Mouse (Mus musculus) Patski (cell line): ENCODE results near the gene March10. TPM values are rescaled to one million over a fixed set of nuclear protein-coding genes. Genes with fewer than 3 reads are reported as not detected.

Source experiments
- ATAC-seq: fragments of 100-300 bp; one replicate; pipeline ENCODE4 v1.8.0; 2021
- CTCF ChIA-PET: fragments of 350-600 bp; sonication (Branson Sonifier 250); formaldehyde crosslinking; loops from one replicate; lab custom pipeline; 2022; ENCODE audit warnings: inconsistent platforms; lab: Charles Lee
- POLR2A ChIA-PET: fragments of 350-600 bp; sonication (Branson Sonifier 250); formaldehyde crosslinking; loops from one replicate; lab custom pipeline; 2022; ENCODE audit warnings: antibody characterized with exemption, inconsistent platforms; lab: Charles Lee
- DNase-seq: peaks from one replicate; pipeline ENCODE4 v3.0.0-alpha.2; 2011; ENCODE audit warnings: low read depth, low spot score
- H3K27me3 ChIP-seq: fragments of 371-371 bp; one replicate; pipeline ENCODE4 v1.5.1; 2021
- CTCF ChIP-seq: fragments of 100-300 bp; IDR thresholded peaks from one replicate; pipeline ENCODE4 v1.5.1; 2021
- in situ Hi-C: fragments of 300-500 bp; cut with MboI; formaldehyde crosslinking; loops from 3 replicates; pipeline ENCODE4 v1.11.1; 2018; ENCODE audit warnings: low pct_unique_long_range_greater_than_20kb, mixed read lengths
- polyA plus RNA-seq: library from polyadenylated mRNA; unstranded; gene quantifications from one replicate; pipeline ENCODE4 v1.2.3, GENCODE M21; 2021

Gene March10
- polyA plus RNA-seq, 1 experiment from 2014 or later, result 0.06 TPM

DNA sequence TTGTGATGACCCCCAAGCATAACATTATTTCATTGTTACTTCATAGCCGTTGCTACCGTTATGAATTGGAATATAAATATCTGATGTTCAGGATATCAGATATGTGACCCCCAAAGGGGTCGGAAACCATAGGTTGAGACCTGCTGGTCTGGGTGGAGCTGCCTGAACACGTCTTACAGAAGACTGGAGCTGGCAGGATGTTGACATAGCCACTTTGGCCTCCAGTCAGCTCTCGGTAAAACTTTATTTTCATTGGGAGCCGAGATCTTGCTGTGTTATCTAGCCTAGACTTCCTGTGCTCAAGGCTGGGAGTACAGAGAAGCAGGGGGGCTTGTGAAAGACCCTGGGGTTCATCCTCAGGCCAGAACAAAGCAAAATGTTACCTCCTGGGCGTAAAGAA, 100.2 kb downstream of the March10 start:
- in situ Hi-C loops, result no loop called here
- no peak for DNase-seq
- ATAC-seq, result no peak
- ChIA-PET POLR2A (no interaction called here), CTCF (interaction anchor here (1.4 kb wide), 1 partner anchor 8 kb away, joined by 4 read pairs; no protein-coding TSS in a partner anchor)
- no peak for TF ChIP-seq CTCF
- no peaks in the 10 kb centered on the region for H3K27me3 ChIP-seq

DNA sequence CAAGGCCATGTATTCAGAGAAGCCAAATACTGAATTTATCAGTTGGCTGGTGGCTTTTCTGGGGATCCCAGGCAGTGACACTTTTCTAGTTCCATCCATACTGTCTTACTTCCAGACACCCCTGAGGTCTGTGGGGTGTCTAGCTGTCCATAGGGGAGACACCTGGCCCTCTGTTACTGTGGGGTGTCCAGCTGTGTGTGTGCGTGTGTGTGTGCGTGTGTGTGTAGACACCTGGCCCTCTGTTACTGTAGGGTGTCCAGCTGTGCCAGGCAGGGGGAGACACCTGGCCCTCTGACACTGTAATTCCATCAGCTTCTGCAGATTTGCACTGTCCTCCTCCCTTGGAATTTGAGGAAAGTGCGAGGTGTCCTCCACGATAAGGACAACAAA, 102.6 kb downstream of the March10 start:
- TF ChIP-seq CTCF, result no peak
- POLR2A ChIA-PET, result no interaction called here
- H3K27me3 ChIP-seq, result no peaks in the 10 kb centered on the region
- DNase-seq (no peak), ATAC-seq (no peak)
- in situ Hi-C loops, result no loop called here
- CTCF ChIA-PET, result interaction anchor here (1.1 to 1.9 kb wide), 3 partner anchors 189 to 558 kb away, joined by 3 to 5 read pairs (median 3); no protein-coding TSS in a partner anchor

DNA sequence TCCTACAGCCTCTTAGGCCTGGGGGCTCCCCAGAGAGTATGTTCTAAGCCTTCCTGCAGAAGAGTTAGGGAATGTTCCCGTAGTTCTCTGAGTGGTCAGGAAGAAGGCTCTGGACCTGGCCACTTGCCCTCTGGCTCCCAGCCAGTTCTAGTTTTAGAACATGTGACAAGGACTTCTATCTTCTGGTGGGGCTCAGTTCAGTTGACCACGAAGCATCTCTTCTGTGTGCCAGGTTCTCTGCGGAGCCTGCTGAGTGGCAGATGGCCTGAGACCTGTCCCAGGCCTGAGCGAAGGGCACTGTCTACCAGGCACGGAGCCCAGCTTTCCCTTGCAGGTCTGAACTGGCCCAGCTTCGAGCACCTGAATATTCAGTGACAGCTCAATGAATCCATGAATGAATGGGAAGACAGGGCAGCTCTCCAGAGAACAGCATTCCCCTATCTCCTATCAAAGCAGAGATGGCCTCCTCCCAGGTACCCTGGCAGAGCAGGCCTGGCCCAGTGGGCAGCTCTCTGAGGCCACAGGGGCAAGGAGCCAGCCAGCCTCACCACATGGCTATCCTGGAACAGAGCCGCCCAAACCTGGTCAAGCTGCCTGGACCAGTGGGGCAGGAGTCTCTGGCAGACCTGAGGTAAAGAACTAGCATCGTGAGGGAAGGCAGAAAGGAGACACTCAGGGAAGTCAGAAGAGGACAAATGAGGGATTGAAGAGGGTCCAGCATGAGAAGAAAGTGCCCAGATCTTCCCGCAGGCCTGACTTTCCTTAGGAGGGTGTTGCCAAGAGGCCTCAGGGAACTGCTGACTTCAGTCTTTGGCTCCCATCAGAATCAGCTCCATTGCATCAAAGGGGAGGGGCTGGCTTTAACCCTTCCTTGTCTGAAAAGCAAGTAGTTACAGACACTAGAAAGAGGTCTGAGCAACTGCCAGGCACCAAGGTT, 103.3 kb downstream of the March10 start:
- H3K27me3 ChIP-seq, result no peaks in the 10 kb centered on the region
- no peak for TF ChIP-seq CTCF
- ChIA-PET CTCF (interaction anchor here (1.1 to 1.9 kb wide), 5 partner anchors 190 to 558 kb away, joined by 3 to 6 read pairs (median 3); no protein-coding TSS in a partner anchor), POLR2A (no interaction called here)
- DNase-seq, result peak; percentile 33
- in situ Hi-C loops, result no loop called here
- peak; percentile 45 for ATAC-seq

DNA sequence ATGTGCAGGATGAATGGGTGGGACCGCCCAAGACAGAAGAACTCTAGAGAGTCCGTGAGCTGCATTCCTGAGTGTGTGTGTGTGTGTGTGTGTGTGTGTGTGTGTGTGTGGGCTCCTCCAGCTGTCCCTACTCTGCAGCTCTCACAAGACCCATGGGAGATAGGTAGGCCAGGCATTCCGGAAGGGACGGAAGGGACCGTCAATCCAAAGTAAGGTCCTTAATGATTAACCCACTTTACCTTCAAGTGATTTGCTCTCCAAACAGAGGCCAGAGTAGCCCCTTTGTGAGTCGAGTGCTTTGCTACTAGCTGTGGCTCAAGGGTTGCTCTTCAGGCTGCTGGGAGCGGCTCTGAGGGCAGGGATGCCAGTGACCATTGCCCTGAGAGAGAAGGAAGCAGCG, 104.4 kb downstream of the March10 start:
- ChIA-PET POLR2A (no interaction called here), CTCF (interaction anchor here (1.2 to 1.5 kb wide), 2 partner anchors 240 to 555 kb away, joined by 3 to 6 read pairs; no protein-coding TSS in a partner anchor)
- DNase-seq, result no peak
- no peak for ATAC-seq
- no peak for TF ChIP-seq CTCF
- in situ Hi-C loops, result no loop called here
- no peaks in the 10 kb centered on the region for H3K27me3 ChIP-seq

DNA sequence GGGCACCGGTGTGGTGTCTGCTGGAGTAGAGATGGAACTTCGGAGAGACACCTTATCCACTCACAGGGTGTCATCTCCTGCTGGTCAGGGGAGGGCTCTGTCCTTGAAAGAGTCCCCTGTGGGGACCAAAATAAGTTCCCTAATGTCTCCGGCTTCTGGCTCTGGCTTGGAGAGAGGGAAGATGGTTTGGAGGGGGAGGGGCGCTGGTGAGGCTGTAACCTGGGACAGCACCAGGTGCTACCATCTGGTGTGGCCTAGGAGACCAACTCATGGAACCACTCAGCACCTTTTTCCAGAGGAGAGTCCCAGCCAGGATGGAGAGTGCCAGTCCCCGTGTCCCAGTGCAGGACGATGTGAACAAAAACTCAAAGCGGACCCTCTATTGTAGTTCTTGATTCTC, 105.9 kb downstream of the March10 start:
- POLR2A ChIA-PET, result no interaction called here
- CTCF ChIA-PET, result interaction anchor here (0.9 to 4.1 kb wide), 2 partner anchors 242 to 560 kb away, joined by 3 to 34 read pairs; no protein-coding TSS in a partner anchor
- no peak for DNase-seq
- TF ChIP-seq CTCF, result no peak
- in situ Hi-C loops, result no loop called here
- ATAC-seq, result no peak
- no peaks in the 10 kb centered on the region for H3K27me3 ChIP-seq

DNA sequence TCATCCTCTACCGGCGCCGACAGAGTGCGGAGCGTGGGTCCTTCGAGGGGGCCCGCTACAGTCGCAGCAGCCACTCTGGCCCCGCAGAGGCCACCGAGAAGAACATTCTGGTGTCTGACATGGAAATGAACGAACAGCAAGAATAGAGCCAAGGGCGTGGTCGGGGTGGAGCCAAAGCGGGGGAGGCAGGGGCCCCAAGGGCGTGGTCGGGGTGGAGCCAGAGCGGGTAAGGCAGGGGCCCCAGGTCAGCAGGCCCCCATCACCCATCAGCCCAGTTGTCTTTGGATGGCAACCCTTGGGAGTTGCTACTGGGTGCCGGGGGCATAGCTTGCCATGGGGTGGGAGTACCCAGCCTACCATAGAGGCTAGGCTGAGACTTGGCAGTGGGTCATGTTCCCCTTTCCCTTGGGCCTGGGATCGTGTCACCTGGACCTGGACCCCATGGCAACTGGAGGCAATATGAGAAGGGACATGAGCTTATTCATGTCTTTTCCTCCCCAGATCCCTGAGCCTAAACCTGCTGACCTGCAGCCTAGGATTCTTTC, 106.7 kb downstream of the March10 start:
- CTCF ChIA-PET, result interaction anchor here (1.3 to 4.1 kb wide), 2 partner anchors 554 to 561 kb away, joined by 4 to 34 read pairs; no protein-coding TSS in a partner anchor
- POLR2A ChIA-PET, result no interaction called here
- no peaks in the 10 kb centered on the region for H3K27me3 ChIP-seq
- no peak for DNase-seq
- TF ChIP-seq CTCF, result no peak
- no peak for ATAC-seq
- in situ Hi-C loops, result loop anchor here (5.0 to 25.0 kb wide), 3 partner anchors 242 to 662 kb away; partner anchors contain the start of gene Kcnh6

DNA sequence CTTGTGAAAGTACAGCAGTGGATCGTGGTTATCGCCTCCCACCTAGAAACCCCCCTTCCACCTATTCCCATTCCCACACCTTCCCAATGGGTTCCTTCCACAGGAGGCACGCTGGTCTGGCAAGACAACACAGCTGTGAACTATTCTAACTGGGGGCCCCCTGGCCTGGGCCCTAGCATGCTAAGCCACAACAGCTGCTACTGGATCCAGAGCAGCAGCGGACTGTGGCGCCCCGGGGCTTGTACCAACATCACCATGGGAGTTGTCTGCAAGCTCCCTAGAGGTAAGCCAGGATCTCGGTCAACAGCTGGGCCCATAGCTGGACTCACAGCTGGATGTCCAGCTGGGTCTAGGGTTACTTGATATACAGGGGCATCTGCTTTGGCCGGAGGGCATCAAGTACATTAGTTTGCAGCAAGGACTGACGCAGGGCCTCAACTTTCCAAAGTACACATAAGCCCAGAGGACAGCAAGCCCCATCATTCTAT, 108.0 kb downstream of the March10 start:
- in situ Hi-C loops, result loop anchor here (5.0 to 25.0 kb wide), 3 partner anchors 244 to 664 kb away; partner anchors contain the start of gene Kcnh6
- CTCF ChIA-PET, result interaction anchor here (0.9 to 4.1 kb wide), 9 partner anchors 8 to 562 kb away, joined by 3 to 34 read pairs (median 4); no protein-coding TSS in a partner anchor
- no peak for DNase-seq
- no peaks in the 10 kb centered on the region for H3K27me3 ChIP-seq
- ATAC-seq, result no peak
- TF ChIP-seq CTCF, result no peak
- POLR2A ChIA-PET, result no interaction called here

DNA sequence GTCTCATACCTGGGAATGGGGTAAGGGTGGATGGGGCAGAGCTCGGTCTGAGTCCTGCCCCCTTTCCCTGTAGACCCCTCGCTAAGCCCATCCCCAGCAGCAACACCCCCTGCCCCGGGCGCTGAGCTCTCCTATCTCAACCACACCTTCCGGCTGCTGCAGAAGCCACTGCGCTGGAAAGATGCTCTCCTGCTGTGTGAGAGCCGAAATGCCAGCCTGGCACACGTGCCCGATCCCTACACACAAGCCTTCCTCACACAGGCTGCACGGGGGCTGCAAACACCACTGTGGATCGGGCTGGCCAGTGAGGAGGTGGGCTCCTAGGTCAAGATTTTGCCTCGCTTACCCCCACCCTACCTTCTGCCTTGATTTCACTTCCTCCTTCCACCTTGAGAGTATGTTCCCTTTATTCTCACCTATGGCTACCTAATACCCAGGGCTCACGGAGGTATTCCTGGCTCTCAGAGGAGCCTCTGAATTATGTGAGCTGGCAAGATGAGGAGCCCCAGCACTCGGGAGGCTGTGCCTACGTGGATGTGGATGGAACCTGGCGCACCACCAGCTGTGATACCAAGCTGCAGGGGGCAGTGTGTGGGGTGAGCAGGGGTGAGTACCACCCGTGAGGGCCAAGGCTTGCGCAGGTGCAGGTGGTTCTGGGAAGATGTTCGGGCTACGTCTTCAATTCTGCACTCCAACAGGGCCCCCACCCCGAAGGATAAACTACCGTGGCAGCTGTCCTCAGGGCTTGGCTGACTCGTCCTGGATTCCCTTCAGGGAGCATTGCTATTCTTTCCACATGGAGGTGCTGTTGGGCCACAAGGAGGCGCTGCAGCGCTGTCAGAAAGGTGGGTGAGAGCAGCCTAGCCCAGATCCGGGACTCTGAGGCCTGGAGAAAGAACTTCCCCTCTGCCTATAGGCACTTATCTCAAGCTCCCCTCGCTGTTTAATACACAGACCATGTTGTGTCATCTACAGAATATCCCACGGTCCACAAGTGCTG, 109.1 kb downstream of the March10 start:
- no peaks in the 10 kb centered on the region for H3K27me3 ChIP-seq
- DNase-seq (peak; percentile 37), ATAC-seq (peak; percentile 75)
- TF ChIP-seq CTCF, result peak; percentile 98
- ChIA-PET CTCF (interaction anchor here (0.8 to 4.1 kb wide), 10 partner anchors 9 to 563 kb away, joined by 3 to 34 read pairs (median 4); no protein-coding TSS in a partner anchor), POLR2A (no interaction called here)
- in situ Hi-C loops, result loop anchor here (5.0 to 25.0 kb wide), 3 partner anchors 245 to 665 kb away; partner anchors contain the start of gene Kcnh6

DNA sequence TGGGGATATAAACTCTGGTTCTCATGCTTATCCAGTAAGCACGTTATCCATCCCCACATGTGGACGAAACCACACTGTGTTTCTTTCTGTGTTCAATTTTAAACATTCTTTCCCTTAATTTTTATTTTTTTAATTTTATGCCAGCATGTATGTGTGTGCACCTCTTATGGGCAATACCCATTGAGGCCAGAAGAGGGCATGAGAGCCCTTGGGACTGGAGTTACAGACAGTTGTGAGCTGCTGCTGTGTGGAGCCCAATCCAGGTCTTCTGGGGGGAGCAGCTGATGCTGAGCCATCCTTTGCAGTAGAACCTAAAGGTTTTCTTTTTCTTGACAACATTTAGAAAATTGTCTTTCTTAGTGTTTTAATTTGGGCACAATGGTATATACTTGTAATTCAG, 111.3 kb downstream of the March10 start:
- no peak for DNase-seq

More for the DNA sequence above, 111.3 kb downstream of the March10 start:
- TF ChIP-seq CTCF, result no peak
- no peak for ATAC-seq
- POLR2A ChIA-PET, result interaction anchor here (0.6 kb wide), 1 partner anchor 513 kb away, joined by 3 read pairs; no protein-coding TSS in a partner anchor
- CTCF ChIA-PET, result interaction anchor here (1.0 to 3.5 kb wide), 7 partner anchors 82 to 567 kb away, joined by 3 to 10 read pairs (median 3); no protein-coding TSS in a partner anchor
- no peaks in the 10 kb centered on the region for H3K27me3 ChIP-seq
- in situ Hi-C loops, result loop anchor here (5.0 to 25.0 kb wide), 3 partner anchors 247 to 667 kb away; partner anchors contain the start of gene Kcnh6
